Mouse (Mus musculus): ENCODE data around the gene Opcml.

DNA sequence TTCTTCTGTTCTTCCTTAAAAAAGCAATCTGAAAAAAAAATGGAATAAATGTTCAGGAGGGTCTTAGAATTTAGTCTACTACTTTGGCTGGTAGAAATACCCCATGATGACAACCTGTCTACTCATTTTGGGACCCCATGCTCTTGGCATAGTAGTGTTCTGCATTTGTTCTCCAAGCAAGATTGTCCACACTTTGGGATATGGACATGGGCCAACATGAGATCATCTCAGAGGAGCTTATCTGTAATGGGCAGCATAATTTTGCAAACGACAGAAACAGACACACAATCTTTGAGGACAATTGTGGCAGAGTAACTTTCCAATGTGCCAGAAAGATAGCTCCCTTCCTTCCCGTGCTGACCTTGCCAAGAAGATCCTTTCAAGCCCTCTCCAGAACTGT, 662.5 kb downstream of the Opcml start:
- TF ChIP-seq CTCF (IDR thresholded peaks at IDR 0.05; ENCODE audit: low read depth, low read length) (no peak), POLR2A (IDR thresholded peaks at IDR 0.05; ENCODE audit: extremely low read depth, insufficient read depth, low read length) (no peak)

Data from liver, adult 2 months (tissue).